Mouse (Mus musculus) splenic B cell, adult 2 months (primary cell): ENCODE data around the gene Gm10277.

ENCODE experiments used
- DNase-seq: peaks from one replicate; pipeline ENCODE4 v3.0.0-alpha.2; 2011; ENCODE audit warnings: low read depth, low spot score
- H3K27me3 ChIP-seq: 2 replicates; pipeline ENCODE4 v1.6.1; 2012; ENCODE audit warnings: mild to moderate bottlenecking, low read length, moderate library complexity, mixed read lengths; ENCODE audit not compliant: control insufficient read depth, poor library complexity, insufficient read depth, severe bottlenecking
- H3K36me3 ChIP-seq: 2 replicates; pipeline ENCODE4 v1.6.1; 2012; ENCODE audit warnings: mild to moderate bottlenecking, low read length, moderate library complexity, mixed read lengths; ENCODE audit not compliant: control insufficient read depth, poor library complexity, insufficient read depth, severe bottlenecking

Gm10277 gene

DNA sequence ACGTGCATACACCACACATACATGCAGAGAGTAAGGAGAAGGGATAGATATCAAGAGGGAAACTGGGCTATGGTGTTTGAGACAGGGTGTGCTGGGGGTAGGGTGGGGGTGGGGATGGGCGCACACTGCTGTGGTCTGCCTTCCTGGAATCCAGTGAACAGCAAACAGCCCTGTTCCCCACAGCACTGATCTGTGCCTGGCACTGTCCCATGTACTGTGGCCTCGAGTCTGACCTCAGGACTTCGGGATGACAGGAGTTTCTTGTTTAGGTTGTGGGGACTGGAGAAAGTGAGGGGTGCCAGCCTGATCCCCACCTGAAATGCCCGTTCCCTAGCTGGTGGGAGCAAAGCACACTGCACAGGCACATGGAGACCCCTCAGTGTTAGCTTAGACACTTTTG, at the start of gene Gm10277:
TSS of gene Gm10277 (minus strand) at position 41 of the 400 bp plus-strand sequence.
- Histone ChIP-seq H3K27me3 (no peaks in the 10 kb centered on the region; the same call in 1 of the 2 replicates), H3K36me3 (no peaks in the 10 kb centered on the region)
- DNase-seq: no peak

GRCm38 (mm10) chr11:77836751-77837150, 49.2 kb upstream of the Gm10277 start:
- no peak for DNase-seq
- Histone ChIP-seq H3K36me3 (peaks cover 9% of the 10 kb centered on the region), H3K27me3 (no peaks in the 10 kb centered on the region)

DNA sequence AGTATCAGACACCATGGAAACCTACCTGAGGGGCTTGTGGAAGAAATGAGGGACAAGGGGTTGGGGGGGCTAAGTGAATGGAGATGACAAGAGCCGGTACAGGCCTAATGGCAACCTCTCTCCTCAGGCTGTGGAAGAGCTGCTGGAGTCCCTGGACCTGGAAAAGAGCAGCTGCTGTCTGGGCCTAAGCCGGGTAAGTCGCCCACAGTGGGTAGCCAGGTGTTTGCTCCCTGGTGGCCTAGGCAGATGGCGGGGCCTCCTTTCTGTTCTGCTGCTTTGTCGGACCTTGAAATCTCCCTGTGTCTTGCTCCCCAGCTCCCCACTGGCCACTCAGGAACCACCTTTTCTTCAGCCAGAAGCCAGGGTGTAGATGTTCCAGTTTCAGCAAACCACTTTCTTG, 48.7 kb upstream of the Gm10277 start:
- H3K36me3 ChIP-seq: peaks cover 8% of the 10 kb centered on the region
- H3K27me3 ChIP-seq: no peaks in the 10 kb centered on the region
- DNase-seq: no peak

DNA sequence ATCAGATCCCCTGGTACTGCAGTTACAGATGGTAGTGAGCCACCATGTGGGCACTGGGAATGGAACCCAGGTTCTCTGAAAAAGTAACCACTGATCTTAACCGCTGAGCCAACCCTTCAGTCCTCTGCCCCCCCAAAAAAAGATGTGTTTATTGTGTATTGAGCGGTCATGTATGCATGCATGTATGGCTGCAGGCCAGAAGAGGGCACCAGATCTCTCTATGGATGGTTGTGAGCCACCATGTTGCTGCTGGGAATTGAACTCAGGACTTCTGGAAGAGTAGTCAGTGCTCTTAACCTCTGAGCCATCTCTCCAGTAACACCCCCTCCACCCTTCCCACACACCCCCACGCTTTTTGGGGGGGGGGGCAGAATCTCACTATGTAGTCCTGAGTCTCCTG, 47.6 kb upstream of the Gm10277 start:
- DNase-seq: peak; percentile 33
- Histone ChIP-seq H3K27me3 (no peaks in the 10 kb centered on the region), H3K36me3 (peaks cover 7% of the 10 kb centered on the region)

DNA sequence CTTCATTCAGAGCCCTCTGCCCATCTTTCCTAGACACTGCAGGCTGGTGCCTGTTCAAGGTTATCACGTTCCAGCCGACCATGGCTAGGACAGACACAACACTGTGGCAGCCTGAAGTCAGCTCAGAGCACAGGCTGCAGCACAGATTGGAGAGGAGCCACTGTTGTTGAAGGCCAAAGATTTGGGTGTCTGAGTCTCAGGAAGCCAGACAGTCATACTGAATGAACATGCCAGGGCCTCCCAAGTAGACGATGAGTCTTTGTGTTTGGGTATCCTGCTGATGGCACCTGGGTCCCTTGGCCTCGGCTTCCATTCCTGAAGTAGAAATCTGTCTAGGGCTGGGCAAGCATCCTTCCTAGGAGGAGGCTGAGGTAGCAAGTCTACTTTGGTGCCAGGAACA, 45.0 kb upstream of the Gm10277 start:
- no peaks in the 10 kb centered on the region for H3K27me3 ChIP-seq
- H3K36me3 ChIP-seq: peaks cover 16% of the 10 kb centered on the region
- DNase-seq: no peak

DNA sequence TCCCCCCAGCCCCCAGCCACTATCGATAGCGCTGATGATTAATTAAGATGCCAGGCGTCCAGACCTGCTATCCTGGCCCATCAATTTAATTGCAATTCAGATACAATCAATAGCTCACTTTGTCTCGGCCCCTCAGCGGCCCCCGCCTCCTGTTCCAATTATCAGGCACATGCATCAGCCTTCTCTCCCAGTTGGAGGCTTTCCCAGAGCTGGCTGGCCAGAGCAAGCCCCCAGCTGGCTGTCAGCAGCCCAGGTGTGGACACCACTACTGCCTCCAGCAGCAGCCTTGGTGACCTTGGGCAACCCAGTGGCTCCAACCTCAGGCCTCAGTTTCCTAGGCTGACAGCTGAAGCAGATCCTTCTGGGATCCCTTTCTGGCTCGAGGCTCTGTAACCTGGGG, 43.3 kb upstream of the Gm10277 start:
- peaks cover 16% of the 10 kb centered on the region for H3K36me3 ChIP-seq
- DNase-seq: no peak
- H3K27me3 ChIP-seq: no peaks in the 10 kb centered on the region

GRCm38 (mm10) chr11:77829043-77829841, 41.7 kb upstream of the Gm10277 start:
- DNase-seq: no peak
- peaks cover 16% of the 10 kb centered on the region for H3K36me3 ChIP-seq
- no peaks in the 10 kb centered on the region for H3K27me3 ChIP-seq

DNA sequence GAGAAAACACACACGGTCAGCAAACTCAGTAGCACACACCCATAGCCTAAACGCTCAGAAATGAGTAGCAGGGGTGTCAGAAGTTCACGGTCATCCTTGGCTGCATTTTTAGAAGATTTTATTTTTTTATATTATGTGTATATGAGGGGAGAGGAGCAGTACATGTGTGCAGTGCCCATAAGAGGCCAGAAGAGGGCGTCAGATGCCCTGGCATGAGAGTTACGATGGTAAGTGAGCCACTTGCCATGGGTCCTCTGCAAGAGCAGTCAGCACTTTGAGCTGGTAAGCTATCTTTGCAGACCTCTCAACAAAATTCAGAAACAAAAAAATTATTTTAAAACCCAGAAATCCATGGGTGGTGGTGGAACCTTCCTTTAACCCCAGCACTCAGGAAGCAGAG, 40.6 kb upstream of the Gm10277 start:
- Histone ChIP-seq H3K36me3 (peaks cover 18% of the 10 kb centered on the region), H3K27me3 (no peaks in the 10 kb centered on the region)
- DNase-seq: peak; percentile 20

DNA sequence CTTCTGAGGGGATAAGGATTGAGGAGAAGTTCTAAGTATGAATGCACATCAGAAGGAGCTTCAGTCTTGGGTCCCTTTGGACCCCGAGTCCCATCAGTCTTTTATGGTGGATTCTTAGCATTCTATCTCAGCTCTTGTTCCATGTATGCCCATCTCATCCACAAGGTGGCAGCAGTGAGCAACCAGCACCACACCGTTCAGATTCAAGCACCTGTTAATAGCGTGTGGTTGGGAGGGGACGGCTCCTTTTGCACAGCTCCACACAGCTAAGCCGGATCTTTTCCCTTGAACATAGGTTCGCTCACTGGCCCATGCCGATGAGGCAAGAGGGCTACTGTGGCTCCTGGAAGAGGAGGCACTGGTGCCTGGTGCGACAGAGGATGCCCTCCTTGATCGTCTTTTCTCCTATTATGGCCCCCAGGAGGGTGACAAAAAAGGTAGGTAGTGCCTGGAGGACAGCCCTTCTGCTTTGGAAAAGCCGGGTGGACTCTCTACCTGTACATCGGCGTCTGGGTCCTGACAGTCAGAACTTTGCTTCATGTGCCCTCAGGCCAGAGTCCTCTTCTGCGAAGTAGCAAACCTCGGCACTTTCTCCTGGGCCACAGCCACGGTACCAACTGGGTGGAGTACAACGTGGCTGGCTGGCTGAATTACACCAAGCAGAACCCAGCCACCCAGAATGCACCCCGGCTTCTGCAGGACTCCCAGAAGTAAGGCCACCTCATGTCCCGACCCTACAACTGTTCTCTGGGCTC, 39.9 kb upstream of the Gm10277 start:
- peaks cover 19% of the 10 kb centered on the region for H3K36me3 ChIP-seq
- peak; percentile 87 for DNase-seq
- H3K27me3 ChIP-seq: no peaks in the 10 kb centered on the region

DNA sequence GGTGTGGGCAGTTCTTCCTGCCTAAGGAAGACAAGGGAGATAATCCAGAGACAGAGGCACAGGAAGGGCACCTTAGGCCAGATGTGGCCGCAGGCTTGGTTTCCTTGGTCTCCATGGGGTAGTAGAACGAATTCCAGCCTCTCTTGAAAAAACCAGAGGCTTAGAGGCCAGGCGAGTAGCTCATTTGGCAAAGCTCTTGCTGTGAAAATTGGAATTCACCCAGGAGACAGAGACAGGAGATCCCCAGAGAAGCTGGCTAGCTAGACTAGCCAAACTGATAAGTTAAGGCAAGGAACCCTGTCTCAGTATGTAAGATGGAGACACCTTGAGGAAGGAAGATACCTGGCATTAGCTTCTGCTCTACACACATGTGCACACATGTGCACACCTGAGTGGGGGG, 38.8 kb upstream of the Gm10277 start:
- H3K27me3 ChIP-seq: no peaks in the 10 kb centered on the region

DNA sequence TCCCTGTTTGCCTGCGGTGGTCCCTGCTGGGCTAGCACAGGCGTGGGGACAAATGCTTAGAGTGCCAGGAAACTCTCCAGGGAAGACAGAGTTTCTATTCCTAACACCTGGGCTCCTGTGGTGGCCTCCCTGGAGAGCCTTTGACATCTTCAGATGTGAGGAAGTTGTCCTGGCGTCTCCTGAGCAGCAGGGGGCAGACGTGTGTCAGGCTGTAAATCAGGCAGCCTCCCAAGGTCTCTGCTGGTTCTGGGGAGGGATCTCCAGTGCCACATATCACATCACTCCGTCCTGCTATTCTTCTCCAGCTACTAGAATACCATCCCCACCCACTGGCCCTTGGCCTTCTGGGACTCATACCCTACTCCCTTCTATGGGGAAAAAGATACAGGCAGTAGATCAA, 38.3 kb upstream of the Gm10277 start:
- DNase-seq: peak; percentile 72
- Histone ChIP-seq H3K27me3 (no peaks in the 10 kb centered on the region), H3K36me3 (peaks cover 17% of the 10 kb centered on the region)

More for the DNA sequence above, 38.8 kb upstream of the Gm10277 start:
- no peak for DNase-seq
- peaks cover 18% of the 10 kb centered on the region for H3K36me3 ChIP-seq

DNA sequence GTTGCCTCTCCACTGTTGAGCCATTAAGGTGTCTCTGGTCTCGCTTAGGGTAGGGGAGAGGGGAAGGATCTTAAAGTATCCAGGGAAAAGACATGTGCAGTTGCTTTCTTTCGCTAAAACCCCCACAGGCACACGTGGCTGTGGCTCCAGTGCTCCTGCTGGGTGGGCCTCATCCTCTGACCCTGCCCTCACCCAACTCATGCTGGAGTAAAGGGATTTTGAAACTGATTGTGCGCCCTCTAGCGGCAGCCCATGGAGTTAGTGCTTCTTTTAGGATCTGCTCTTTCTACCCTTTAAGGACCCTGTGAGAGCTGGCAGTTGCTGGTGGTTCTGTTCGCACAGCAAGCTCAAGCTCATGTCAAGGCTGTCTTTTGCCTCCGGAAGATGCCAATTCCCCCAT, 35.2 kb upstream of the Gm10277 start:
- peak; percentile 77 for DNase-seq
- Histone ChIP-seq H3K27me3 (no peaks in the 10 kb centered on the region), H3K36me3 (peaks cover 12% of the 10 kb centered on the region; the same call in 1 of the 2 replicates)

GRCm38 (mm10) chr11:77821648-77822047, 34.1 kb upstream of the Gm10277 start:
- Histone ChIP-seq H3K27me3 (no peaks in the 10 kb centered on the region), H3K36me3 (peaks cover 12% of the 10 kb centered on the region; the same call in 1 of the 2 replicates)
- DNase-seq: peak; percentile 60

DNA sequence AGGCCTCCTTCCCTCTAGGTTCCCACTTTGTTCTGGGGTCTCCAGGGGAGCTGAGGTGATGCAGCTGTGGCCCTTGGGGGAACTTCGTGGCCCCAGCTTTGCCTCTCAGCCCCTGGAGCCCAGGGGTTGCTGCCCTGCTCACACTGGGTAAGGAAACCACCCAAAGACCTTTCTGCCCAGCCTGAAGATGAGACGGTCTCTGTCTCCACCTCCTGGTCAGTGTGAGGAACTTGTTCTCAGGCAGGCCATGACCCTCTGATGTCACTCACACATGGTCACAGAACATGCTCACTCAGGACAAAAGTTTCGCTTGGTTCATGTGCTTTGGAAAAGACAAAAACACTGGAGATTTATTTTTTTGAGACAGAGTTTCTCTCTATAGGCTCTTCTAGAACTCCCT, 28.5 kb upstream of the Gm10277 start:
- DNase-seq: peak; percentile 92

DNA sequence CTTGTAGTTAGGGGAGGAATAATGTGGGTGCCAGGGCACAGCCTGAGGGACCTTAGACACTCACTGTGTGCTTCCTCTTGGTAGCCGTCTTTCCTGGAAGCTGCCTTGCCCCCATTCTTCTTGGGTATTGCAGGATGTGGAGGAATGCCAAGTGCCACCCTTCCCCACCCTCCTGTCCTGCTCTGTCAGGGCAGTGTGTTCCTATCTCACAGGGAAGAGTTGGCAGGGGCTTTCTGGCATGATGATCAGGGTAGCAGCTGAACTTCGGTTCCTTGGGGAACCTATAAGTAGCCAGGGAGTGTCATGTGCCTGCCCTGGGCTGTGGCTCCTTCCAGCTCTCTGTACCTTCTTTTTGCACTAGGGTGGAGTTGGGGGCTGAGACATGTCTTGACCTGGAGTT, 26.4 kb upstream of the Gm10277 start:
- H3K27me3 ChIP-seq: no peaks in the 10 kb centered on the region

More for the DNA sequence above, 28.5 kb upstream of the Gm10277 start:
- H3K27me3 ChIP-seq: no peaks in the 10 kb centered on the region
- H3K36me3 ChIP-seq: peaks cover 7% of the 10 kb centered on the region

More for the DNA sequence above, 26.4 kb upstream of the Gm10277 start:
- H3K36me3 ChIP-seq: peaks cover 4% of the 10 kb centered on the region
- no peak for DNase-seq
